Mouse (Mus musculus) macrophage (primary cell): Measurements from ENCODE around the gene Tcea2. TPM values are rescaled to one million over a fixed set of nuclear protein-coding genes. Genes with fewer than 3 reads are reported as not detected.
A peak's percentile ranks its signal among the peaks of the same experiment; 100 is the strongest.

ENCODE experiments used
- H3K27ac ChIP-seq: fragments of 350-480 bp; formaldehyde crosslinking; 2 replicates; pipeline ENCODE4 v1.9.0; 2021
- H3K36me3 ChIP-seq: fragments of 350-480 bp; formaldehyde crosslinking; 2 replicates; pipeline ENCODE4 v1.9.0; 2021; ENCODE audit errors: inconsistent target
- H3K4me3 ChIP-seq: fragments of 350-480 bp; formaldehyde crosslinking; 2 replicates; pipeline ENCODE4 v1.9.0; 2021; ENCODE audit errors: inconsistent target
- H3K79me2 ChIP-seq: fragments of 350-480 bp; formaldehyde crosslinking; 2 replicates; pipeline ENCODE4 v1.9.0; 2021; ENCODE audit errors: inconsistent target
- WGBS: methylation state at CpG from one replicate; pipeline ENCODE4 v1.1.7; 2026; ENCODE audit warnings: inconsistent platforms; ENCODE audit not compliant: missing documents; 5-methylcytosine and 5-hydroxymethylcytosine counted together
- polyA plus RNA-seq: library from polyadenylated mRNA; stranded (reverse); fragments of 250-400 nt; gene quantifications from 3 replicates; pipeline ENCODE4 v1.2.4, GENCODE M21; 2018; ENCODE audit warnings: inconsistent platforms
- total RNA-seq, 78 experiments: library from RNA; depleted of rRNA; stranded (reverse); fragments of 250-400 nt; gene quantifications; 1 replicate in 9 of 78; 2 replicates in 24 of 78; 3 replicates in 43 of 78; 4 replicates in 2 of 78; pipeline ENCODE4 v1.2.4; 2018; ENCODE audit warnings: inconsistent platforms in 56 of 78

The Tcea2 gene
- 10 to 100 TPM in 6 of 26 experiments, 1 to 10 TPM in 20; 2.8 to 16.7 (median 6.9) TPM for total RNA-seq (2018; cell fraction: chromatin; rRNA removed)
- total RNA-seq (2018; cell fraction: cytosol; rRNA removed), result 1 to 10 TPM in 8 of 26 experiments, under 1 TPM in 18; 0.38 to 2.1 (median 0.81) TPM
- total RNA-seq (2018; cell fraction: nucleus; rRNA removed), result 10 to 100 TPM in 6 of 26 experiments, 1 to 10 TPM in 20; 2.0 to 15.0 (median 8.1) TPM
- polyA plus RNA-seq, result 1.5 to 3.2 TPM (median 1.9 TPM) in 3 replicates

- Histone ChIP-seq H3K4me3 (peak within 1 kb of the TSS; percentile 49), H3K27ac (peak within 1 kb of the TSS; percentile 40), H3K79me2 (no peaks in the 10 kb centered on the region), H3K36me3 (no peaks in the 10 kb centered on the region)
- WGBS, result 2% methylated on average over 45 of the region's 69 CpGs
These were observed at the start of gene Tcea2 for GRCm38 (mm10) chr2:181679951-181680715. Gene Tcea2, plus strand, starts transcription at chr2:181680310.

GRCm38 (mm10) chr2:181632624-181633023 is 47.5 kb upstream of the Tcea2 start:
- Histone ChIP-seq H3K36me3 (peaks cover 61% of the 10 kb centered on the region), H3K79me2 (no peaks in the 10 kb centered on the region), H3K4me3 (no peak overlapping the region), H3K27ac (no peak overlapping the region)
- WGBS, result 95% methylated on average over 6 of the region's 6 CpGs

GRCm38 (mm10) chr2:181635865-181636264 is 44.2 kb upstream of the Tcea2 start:
- Histone ChIP-seq H3K79me2 (no peaks in the 10 kb centered on the region), H3K36me3 (peaks cover 67% of the 10 kb centered on the region), H3K4me3 (no peak overlapping the region), H3K27ac (no peak overlapping the region)
- 95% methylated on average over 3 of the region's 3 CpGs for WGBS

- Histone ChIP-seq H3K79me2 (no peaks in the 10 kb centered on the region), H3K36me3 (peaks cover 57% of the 10 kb centered on the region), H3K27ac (no peak overlapping the region), H3K4me3 (no peak overlapping the region)
- 85% methylated on average over 2 of the region's 2 CpGs for WGBS
These were observed 35.7 kb upstream of the Tcea2 start for GRCm38 (mm10) chr2:181644361-181644760.

GRCm38 (mm10) chr2:181645666-181646065 is 34.4 kb upstream of the Tcea2 start:
- H3K79me2 ChIP-seq, result no peaks in the 10 kb centered on the region
- H3K4me3 ChIP-seq, result no peak overlapping the region
- peaks cover 67% of the 10 kb centered on the region for H3K36me3 ChIP-seq
- H3K27ac ChIP-seq, result no peak overlapping the region
- 92% methylated on average over 3 of the region's 3 CpGs for WGBS

- Histone ChIP-seq H3K4me3 (no peak overlapping the region), H3K27ac (no peak overlapping the region), H3K36me3 (peaks cover 66% of the 10 kb centered on the region), H3K79me2 (no peaks in the 10 kb centered on the region)
- 95% methylated on average over 6 of the region's 6 CpGs for WGBS
These were observed 33.3 kb upstream of the Tcea2 start for GRCm38 (mm10) chr2:181646626-181647472.

GRCm38 (mm10) chr2:181648926-181649325 is 31.2 kb upstream of the Tcea2 start:
- Histone ChIP-seq H3K4me3 (no peak overlapping the region), H3K79me2 (no peaks in the 10 kb centered on the region), H3K27ac (no peak overlapping the region), H3K36me3 (peaks cover 80% of the 10 kb centered on the region)
- whole genome bisulfite sequencing, result 98% methylated on average over 10 of the region's 10 CpGs

GRCm38 (mm10) chr2:181653065-181653464 is 27.0 kb upstream of the Tcea2 start:
- no peak overlapping the region for H3K27ac ChIP-seq
- H3K36me3 ChIP-seq, result peaks cover 68% of the 10 kb centered on the region
- H3K79me2 ChIP-seq, result no peaks in the 10 kb centered on the region
- no peak overlapping the region for H3K4me3 ChIP-seq

GRCm38 (mm10) chr2:181653523-181653922 is 26.6 kb upstream of the Tcea2 start:
- Histone ChIP-seq H3K36me3 (peaks cover 64% of the 10 kb centered on the region), H3K4me3 (no peak overlapping the region), H3K27ac (no peak overlapping the region), H3K79me2 (no peaks in the 10 kb centered on the region)
- WGBS, result 100% methylated on average over 1 of the region's 1 CpGs

GRCm38 (mm10) chr2:181656734-181657133 is 23.4 kb upstream of the Tcea2 start, which contains the start of gene Gm29797:
Gene Gm29797, plus strand, starts transcription at chr2:181657034.
- H3K36me3 ChIP-seq, result peaks cover 37% of the 10 kb centered on the region
- H3K4me3 ChIP-seq, result no peak within 1 kb of the TSS
- H3K27ac ChIP-seq, result no peak within 1 kb of the TSS
- 89% methylated on average over 3 of the region's 3 CpGs for WGBS
- no peaks in the 10 kb centered on the region for H3K79me2 ChIP-seq

- Histone ChIP-seq H3K4me3 (no peak overlapping the region), H3K36me3 (peaks cover 31% of the 10 kb centered on the region), H3K27ac (no peak overlapping the region), H3K79me2 (no peaks in the 10 kb centered on the region)
- 91% methylated on average over 2 of the region's 2 CpGs for WGBS
These were observed 22.7 kb upstream of the Tcea2 start for GRCm38 (mm10) chr2:181657441-181657840.

- Histone ChIP-seq H3K36me3 (peaks cover 21% of the 10 kb centered on the region), H3K79me2 (no peaks in the 10 kb centered on the region)
- WGBS, result 95% methylated on average over 7 of the region's 7 CpGs
These were observed 21.6 kb upstream of the Tcea2 start for GRCm38 (mm10) chr2:181658528-181658927.

GRCm38 (mm10) chr2:181658930-181659555 is 21.1 kb upstream of the Tcea2 start:
- WGBS, result 31% methylated on average over 17 of the region's 17 CpGs
- Histone ChIP-seq H3K79me2 (no peaks in the 10 kb centered on the region), H3K4me3 (no peak overlapping the region), H3K36me3 (peaks cover 15% of the 10 kb centered on the region), H3K27ac (0 out of 2 replicates have a peak overlapping the region, but pooled peaks have one; percentile 15)

More at GRCm38 (mm10) chr2:181658528-181658927, 21.6 kb upstream of the Tcea2 start:
- H3K4me3 ChIP-seq, result no peak overlapping the region
- no peak overlapping the region for H3K27ac ChIP-seq

GRCm38 (mm10) chr2:181659609-181660055 is 20.5 kb upstream of the Tcea2 start:
- no peak overlapping the region for H3K4me3 ChIP-seq
- 0 out of 2 replicates have a peak overlapping the region, but pooled peaks have one; percentile 15 for H3K27ac ChIP-seq
- WGBS, result 4% methylated on average over 9 of the region's 9 CpGs
- H3K79me2 ChIP-seq, result no peaks in the 10 kb centered on the region
- peaks cover 10% of the 10 kb centered on the region for H3K36me3 ChIP-seq
